Mouse (Mus musculus) heart, embryonic 15.5 days (tissue): Measurements from ENCODE around the gene Ccl9. TPM values are rescaled to one million over a fixed set of nuclear protein-coding genes. Genes with fewer than 3 reads are reported as not detected.

Experiments
- ATAC-seq: fragments of 200-750 bp; cut with Nextera tagmentation; replicated peaks from 2 replicates; pipeline ENCODE4 v1.8.0; 2017; ENCODE audit warnings: low read depth, moderate TSS enrichment; ENCODE audit not compliant: insufficient number of reproducible peaks, insufficient read depth, low FRiP score
- H3K27ac ChIP-seq: fragments of 300-500 bp; sonication (generic); 2 replicates; pipeline ENCODE4 v1.5.1; 2015; ENCODE audit warnings: mild to moderate bottlenecking, inconsistent platforms
- H3K27me3 ChIP-seq: fragments of 300-500 bp; sonication (generic); 2 replicates; pipeline ENCODE4 v1.6.1; 2015; ENCODE audit warnings: inconsistent platforms
- H3K36me3 ChIP-seq: fragments of 300-500 bp; sonication (generic); 2 replicates; pipeline ENCODE4 v1.6.1; 2015; ENCODE audit warnings: mild to moderate bottlenecking, inconsistent platforms
- H3K4me1 ChIP-seq: fragments of 300-500 bp; sonication (generic); replicated peaks from 2 replicates; pipeline ENCODE4 v1.6.1; 2015; ENCODE audit warnings: inconsistent platforms
- H3K4me2 ChIP-seq: fragments of 300-500 bp; sonication (generic); 2 replicates; pipeline ENCODE4 v1.6.1; 2015; ENCODE audit warnings: inconsistent platforms, mild to moderate bottlenecking, moderate library complexity
- H3K4me3 ChIP-seq: fragments of 300-500 bp; sonication (generic); 2 replicates; pipeline ENCODE4 v1.5.1; 2015; ENCODE audit warnings: mild to moderate bottlenecking, inconsistent platforms
- H3K9ac ChIP-seq: fragments of 300-500 bp; sonication (generic); 2 replicates; pipeline ENCODE4 v1.6.1; 2015; ENCODE audit warnings: mild to moderate bottlenecking, inconsistent platforms
- H3K9me3 ChIP-seq: fragments of 300-500 bp; sonication (generic); replicated peaks from 2 replicates; pipeline ENCODE4 v1.6.1; 2016; ENCODE audit warnings: inconsistent platforms
- whole genome bisulfite sequencing: fragments of 180-500 bp; shearing (Covaris S2); methylation state at CpG from one replicate; pipeline ENCODE4 v1.1.7; 2015; ENCODE audit warnings: mixed read lengths; 5-methylcytosine and 5-hydroxymethylcytosine counted together
- polyA plus RNA-seq: library from polyadenylated mRNA; unstranded; fragments of >200 nt; fragmentation: Nextera tagmentation; extraction: Ambion mirVana; gene quantifications from 2 replicates; pipeline ENCODE4 v1.2.1, GENCODE M21; 2015

Gene Ccl9
- polyA plus RNA-seq, 1 experiment from 2014 or later = 3.0 TPM

GRCm38 (mm10) chr11:83578999-83579398 is 563 bp upstream of the Ccl9 start:
- WGBS = 71% methylated on average over 3 of the region's 3 CpGs
- H3K9me3 ChIP-seq = no peaks in the 10 kb centered on the region
- H3K36me3 ChIP-seq = no peaks in the 10 kb centered on the region
- no peak overlapping the region for H3K4me2 ChIP-seq
- no peak overlapping the region for H3K27ac ChIP-seq
- no peak overlapping the region for H3K4me3 ChIP-seq
- no peak for ATAC-seq
- no peaks in the 10 kb centered on the region for H3K27me3 ChIP-seq
- no peaks in the 10 kb centered on the region for H3K4me1 ChIP-seq
- H3K9ac ChIP-seq = no peak overlapping the region

DNA sequence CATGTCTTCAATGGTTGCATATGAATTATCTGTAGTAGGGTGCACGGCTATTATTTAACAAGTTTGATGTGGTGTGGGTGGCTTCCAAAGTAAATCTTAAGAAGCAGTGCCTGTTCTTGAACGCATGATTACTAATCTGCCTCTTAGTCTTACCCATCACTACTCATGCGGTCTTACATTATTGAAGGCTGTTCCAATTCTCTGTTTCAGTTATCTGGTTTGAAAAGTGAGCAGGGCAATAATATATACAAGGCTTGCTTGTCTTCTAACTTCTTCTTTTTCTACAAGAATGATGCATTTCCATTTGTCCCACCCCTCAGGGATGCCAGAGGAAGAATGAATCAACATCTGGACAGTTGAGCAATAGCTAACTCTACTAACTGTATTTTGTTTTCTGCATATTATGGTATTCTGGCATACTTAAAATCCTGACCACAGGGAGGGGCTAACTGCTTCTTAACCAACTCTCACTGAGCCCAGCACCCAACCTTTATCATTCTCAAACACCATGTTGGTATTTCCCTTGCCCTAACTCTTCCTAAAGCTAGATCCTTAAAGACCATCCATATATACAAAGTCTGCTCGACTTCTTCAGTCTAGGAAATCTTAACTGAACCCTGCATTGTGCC is 1.4 kb downstream of the Ccl9 start:
- H3K9me3 ChIP-seq = no peaks in the 10 kb centered on the region
- no peaks in the 10 kb centered on the region for H3K36me3 ChIP-seq
- no peaks in the 10 kb centered on the region for H3K4me1 ChIP-seq
- no peak for ATAC-seq
- no peak overlapping the region for H3K4me3 ChIP-seq
- 72% methylated on average over 4 of the region's 4 CpGs for WGBS
- H3K4me2 ChIP-seq = no peak overlapping the region
- H3K27me3 ChIP-seq = no peaks in the 10 kb centered on the region
- H3K27ac ChIP-seq = no peak overlapping the region
- no peak overlapping the region for H3K9ac ChIP-seq

DNA sequence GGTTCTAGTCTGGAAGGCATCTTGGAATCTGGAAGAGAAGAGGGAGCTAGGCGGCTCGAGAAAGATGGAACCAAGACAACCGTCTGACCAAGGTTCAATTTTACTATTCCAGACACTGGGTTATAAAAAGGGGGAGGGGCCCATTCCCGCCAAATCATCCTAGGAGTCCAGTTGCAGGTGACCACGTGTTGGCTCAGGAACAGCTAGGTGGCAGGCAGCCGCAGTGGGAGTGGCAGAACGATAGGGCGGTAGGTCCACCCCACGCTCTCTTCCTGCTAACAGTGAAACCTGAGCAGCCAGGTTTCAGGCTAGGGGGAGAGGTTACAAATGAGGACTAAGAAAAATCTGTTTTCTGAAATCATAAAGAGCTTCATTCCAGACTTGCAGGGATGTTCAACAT is 5.6 kb downstream of the Ccl9 start:
- 52% methylated on average over 9 of the region's 9 CpGs for WGBS
- no peaks in the 10 kb centered on the region for H3K36me3 ChIP-seq

GRCm38 (mm10) chr11:83572223-83572622 is 6.2 kb downstream of the Ccl9 start:
- Histone ChIP-seq H3K36me3 (no peaks in the 10 kb centered on the region), H3K27me3 (no peaks in the 10 kb centered on the region), H3K9me3 (no peaks in the 10 kb centered on the region), H3K9ac (no peak overlapping the region), H3K4me1 (no peaks in the 10 kb centered on the region), H3K4me2 (no peak overlapping the region), H3K4me3 (no peak overlapping the region), H3K27ac (no peak overlapping the region)
- ATAC-seq = 0 out of 2 replicates have a peak, but pooled peaks have one; percentile 53
- 68% methylated on average over 8 of the region's 8 CpGs for WGBS

More for the DNA sequence above, 5.6 kb downstream of the Ccl9 start:
- Histone ChIP-seq H3K4me3 (no peak overlapping the region), H3K9me3 (no peaks in the 10 kb centered on the region), H3K4me2 (no peak overlapping the region), H3K27me3 (no peaks in the 10 kb centered on the region), H3K9ac (no peak overlapping the region), H3K27ac (no peak overlapping the region), H3K4me1 (no peaks in the 10 kb centered on the region)
- ATAC-seq = no peak

DNA sequence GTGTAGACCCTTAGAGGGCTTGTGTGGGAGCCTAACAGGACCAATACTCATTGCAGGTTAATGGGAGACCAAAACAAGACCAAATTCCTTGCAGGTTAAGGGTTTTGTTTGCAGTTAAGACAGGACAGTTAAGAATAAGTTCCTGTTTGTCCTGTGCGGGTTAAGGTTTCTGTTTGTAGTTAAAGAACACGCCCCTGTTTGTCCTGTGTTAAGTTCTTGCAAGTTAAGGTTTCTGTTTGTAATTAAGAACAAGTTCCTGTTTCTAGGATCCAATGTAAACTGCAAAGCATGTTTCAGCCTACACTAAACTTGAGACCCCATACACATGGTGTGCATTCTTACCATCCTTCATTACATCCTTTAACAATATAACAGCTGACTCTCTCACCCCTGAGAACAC is 8.2 kb downstream of the Ccl9 start:
- Histone ChIP-seq H3K4me2 (no peak overlapping the region), H3K27me3 (no peaks in the 10 kb centered on the region), H3K4me3 (no peak overlapping the region), H3K36me3 (no peaks in the 10 kb centered on the region), H3K27ac (no peak overlapping the region), H3K4me1 (no peaks in the 10 kb centered on the region), H3K9me3 (no peaks in the 10 kb centered on the region), H3K9ac (no peak overlapping the region)
- WGBS = 75% methylated on average over 2 of the region's 2 CpGs
- ATAC-seq = no peak

- Histone ChIP-seq H3K9ac (no peak overlapping the region), H3K27me3 (no peaks in the 10 kb centered on the region), H3K9me3 (no peaks in the 10 kb centered on the region), H3K36me3 (no peaks in the 10 kb centered on the region), H3K4me1 (no peaks in the 10 kb centered on the region), H3K4me3 (no peak overlapping the region), H3K4me2 (no peak overlapping the region), H3K27ac (no peak overlapping the region)
- ATAC-seq = no peak
- 87% methylated on average over 7 of the region's 7 CpGs for WGBS
These were observed 9.2 kb downstream of the Ccl9 start for GRCm38 (mm10) chr11:83569249-83569648.

DNA sequence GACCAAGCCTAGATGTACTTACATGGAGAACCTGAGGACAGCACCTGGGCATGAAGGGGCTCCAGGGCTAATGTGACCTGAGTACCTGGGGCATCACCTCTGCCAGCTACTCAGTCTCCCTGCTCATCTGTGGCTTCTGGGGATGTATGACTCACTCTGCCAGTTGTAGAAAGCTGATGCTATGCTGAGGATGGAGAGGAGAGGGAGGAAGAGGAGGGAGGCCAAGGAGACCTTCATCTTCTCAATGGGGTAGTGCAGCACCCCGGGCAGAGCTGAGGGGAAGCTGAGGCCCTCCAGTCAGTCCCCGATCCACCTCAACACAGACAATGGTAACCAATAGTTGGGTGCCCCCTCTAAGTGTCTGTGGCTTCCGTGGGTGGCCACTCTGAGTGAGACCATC is 9.7 kb downstream of the Ccl9 start:
- 80% methylated on average over 3 of the region's 3 CpGs for whole genome bisulfite sequencing

DNA sequence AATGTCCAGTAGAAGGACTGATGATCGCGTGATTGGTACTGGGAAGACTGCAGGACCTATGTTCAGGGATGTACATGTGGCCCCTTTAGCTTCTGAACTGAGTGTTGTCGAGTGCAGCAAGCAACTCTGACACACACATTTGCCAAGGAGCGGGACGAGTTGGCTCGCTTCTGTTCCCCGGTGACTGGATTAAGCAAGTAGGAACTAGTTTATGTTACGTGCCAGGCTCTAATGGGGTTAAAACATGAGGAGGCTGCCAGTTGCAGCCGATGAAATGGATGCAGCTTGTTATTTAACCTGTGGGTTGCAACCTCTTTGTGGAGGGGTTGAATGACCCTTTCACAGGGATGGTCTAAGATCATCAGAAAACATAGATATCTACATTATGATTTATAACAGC is 10.4 kb downstream of the Ccl9 start:
- H3K36me3 ChIP-seq = no peaks in the 10 kb centered on the region
- no peak for ATAC-seq
- no peak overlapping the region for H3K9ac ChIP-seq
- no peak overlapping the region for H3K27ac ChIP-seq
- H3K9me3 ChIP-seq = no peaks in the 10 kb centered on the region
- WGBS = 85% methylated on average over 9 of the region's 9 CpGs
- H3K4me2 ChIP-seq = no peak overlapping the region
- H3K4me3 ChIP-seq = no peak overlapping the region
- no peaks in the 10 kb centered on the region for H3K4me1 ChIP-seq
- no peaks in the 10 kb centered on the region for H3K27me3 ChIP-seq

More for the DNA sequence above, 9.7 kb downstream of the Ccl9 start:
- no peaks in the 10 kb centered on the region for H3K36me3 ChIP-seq
- no peak overlapping the region for H3K4me2 ChIP-seq
- H3K27ac ChIP-seq = no peak overlapping the region
- H3K9ac ChIP-seq = no peak overlapping the region
- no peaks in the 10 kb centered on the region for H3K9me3 ChIP-seq
- ATAC-seq = no peak
- no peak overlapping the region for H3K4me3 ChIP-seq
- no peaks in the 10 kb centered on the region for H3K4me1 ChIP-seq
- H3K27me3 ChIP-seq = no peaks in the 10 kb centered on the region

DNA sequence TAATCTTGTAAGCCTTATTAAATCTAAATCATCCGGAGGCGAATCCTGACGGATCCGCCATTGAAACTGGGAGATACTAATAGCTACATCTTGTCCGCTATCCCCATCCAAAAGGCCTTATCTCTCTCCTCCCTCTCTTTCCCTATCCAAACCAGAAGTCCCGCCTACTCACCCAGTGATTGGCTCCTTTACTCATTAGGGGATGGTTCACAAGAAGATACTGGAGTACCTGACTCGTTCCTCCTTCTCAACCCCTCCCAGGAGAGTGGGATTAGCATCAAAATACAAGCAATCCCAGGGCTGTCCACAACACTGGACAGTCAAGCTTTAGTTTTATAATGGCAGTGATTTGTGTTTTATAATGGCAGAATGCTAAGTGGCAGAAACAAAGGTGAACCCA is 11.1 kb downstream of the Ccl9 start:
- no peak overlapping the region for H3K4me3 ChIP-seq
- no peak for ATAC-seq
- WGBS = 57% methylated on average over 7 of the region's 7 CpGs
- no peaks in the 10 kb centered on the region for H3K27me3 ChIP-seq
- H3K4me2 ChIP-seq = no peak overlapping the region
- no peaks in the 10 kb centered on the region for H3K4me1 ChIP-seq
- H3K27ac ChIP-seq = no peak overlapping the region
- no peaks in the 10 kb centered on the region for H3K36me3 ChIP-seq
- no peak overlapping the region for H3K9ac ChIP-seq
- no peaks in the 10 kb centered on the region for H3K9me3 ChIP-seq

- H3K27ac ChIP-seq = no peak overlapping the region
- no peaks in the 10 kb centered on the region for H3K9me3 ChIP-seq
- H3K9ac ChIP-seq = no peak overlapping the region
- H3K27me3 ChIP-seq = no peaks in the 10 kb centered on the region
- H3K4me3 ChIP-seq = no peak overlapping the region
- H3K36me3 ChIP-seq = no peaks in the 10 kb centered on the region
- no peak for ATAC-seq
- no peak overlapping the region for H3K4me2 ChIP-seq
- H3K4me1 ChIP-seq = no peaks in the 10 kb centered on the region
These were observed 11.8 kb downstream of the Ccl9 start for GRCm38 (mm10) chr11:83566617-83567016.

- no peaks in the 10 kb centered on the region for H3K27me3 ChIP-seq
- H3K9ac ChIP-seq = no peak overlapping the region
- H3K4me3 ChIP-seq = no peak overlapping the region
- no peak overlapping the region for H3K4me2 ChIP-seq
- WGBS = 52% methylated on average over 2 of the region's 2 CpGs
- no peak for ATAC-seq
- H3K4me1 ChIP-seq = no peaks in the 10 kb centered on the region
- H3K36me3 ChIP-seq = no peaks in the 10 kb centered on the region
- H3K27ac ChIP-seq = no peak overlapping the region
- no peaks in the 10 kb centered on the region for H3K9me3 ChIP-seq
These were observed 14.7 kb downstream of the Ccl9 start for GRCm38 (mm10) chr11:83563754-83564153.

GRCm38 (mm10) chr11:83562311-83562887 is 16.0 kb downstream of the Ccl9 start:
- Histone ChIP-seq H3K9ac (no peak overlapping the region), H3K27ac (no peak overlapping the region), H3K9me3 (no peaks in the 10 kb centered on the region), H3K4me3 (no peak overlapping the region), H3K36me3 (no peaks in the 10 kb centered on the region), H3K4me1 (no peaks in the 10 kb centered on the region), H3K27me3 (no peaks in the 10 kb centered on the region), H3K4me2 (no peak overlapping the region)
- no peak for ATAC-seq
- WGBS = 72% methylated on average over 6 of the region's 6 CpGs
